Mouse (Mus musculus): ENCODE measurements around the gene Sec1. TPM values are rescaled to one million over a fixed set of nuclear protein-coding genes. Genes with fewer than 3 reads are reported as not detected.
"Not testable (repeated sequence)": the region's sequence is repeated elsewhere in the genome, so short reads cannot be mapped to it uniquely, and the experiment has no call there.

Gene Sec1
- total RNA-seq, 1 experiment = 4.5 TPM

DNA sequence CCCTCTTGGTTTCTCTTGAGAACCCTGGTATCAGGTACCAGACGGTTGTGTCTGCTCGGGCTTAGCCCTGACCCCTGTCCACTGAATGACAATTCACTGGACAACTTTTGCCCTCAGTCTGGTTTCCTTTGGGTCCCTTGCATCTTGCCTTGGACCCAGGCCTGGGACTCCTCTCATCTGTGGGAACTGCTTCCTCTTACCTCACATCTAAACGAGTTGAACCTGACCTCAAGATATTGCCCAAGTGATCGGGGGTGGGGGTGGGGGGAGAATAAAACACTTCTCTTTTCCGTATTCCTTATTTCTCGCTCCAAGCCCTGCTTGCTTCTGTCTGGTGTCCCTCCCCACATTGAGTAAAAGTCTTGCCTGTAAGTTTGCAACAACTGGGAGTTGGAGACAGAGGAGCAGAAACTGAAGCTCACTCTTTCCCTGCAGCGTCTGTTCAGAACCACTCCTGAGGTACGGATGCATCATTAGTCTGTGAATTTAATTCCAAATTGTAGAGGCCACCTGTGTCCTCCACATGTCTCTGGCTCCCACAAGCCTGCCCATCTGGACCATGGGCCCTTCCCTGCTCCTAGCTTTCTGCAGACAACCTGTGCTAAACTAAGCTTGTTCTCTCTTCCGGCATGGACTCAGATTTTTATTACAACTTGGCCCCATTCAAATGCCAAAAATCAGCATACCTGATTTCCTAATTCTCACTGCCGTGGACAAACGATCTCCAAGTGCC is 33.3 kb downstream of the Sec1 start:
- DNase-seq (ENCODE audit: low read depth, low spot score) = no peak

DNA sequence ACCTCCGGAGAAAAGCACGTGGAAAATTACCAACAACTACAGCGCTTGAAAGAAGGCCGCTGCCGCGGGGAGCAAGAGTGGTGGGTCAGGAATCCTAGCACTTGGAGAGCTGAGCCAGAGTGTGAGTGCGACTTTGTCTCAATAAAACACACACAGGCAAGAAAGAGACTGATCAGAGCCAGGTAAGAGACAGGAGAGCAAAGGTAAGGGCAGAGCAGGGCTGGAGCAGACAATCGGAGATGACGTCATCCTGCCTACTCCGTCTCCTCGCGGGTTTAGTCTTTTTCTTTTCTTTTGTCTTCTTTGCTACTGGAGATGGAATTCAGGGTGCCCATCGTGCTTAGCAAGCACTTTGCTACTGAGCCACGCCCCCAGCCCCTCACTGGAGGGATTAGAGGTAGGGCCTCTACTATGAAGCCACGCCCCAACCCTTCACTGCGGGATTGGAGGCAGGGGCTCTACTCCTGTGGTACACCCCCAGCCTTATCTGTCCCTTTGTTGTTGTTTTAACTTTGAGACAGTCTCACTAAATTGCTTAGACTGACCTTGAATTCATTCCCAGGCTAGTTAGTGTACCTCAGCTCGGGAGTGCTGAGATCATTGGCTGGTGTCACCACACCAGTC is 39.7 kb downstream of the Sec1 start:
- in situ Hi-C loops (cut with MboI; ENCODE audit: low sequenced_read_pairs in 2 of 2, unreplicated experiment in 2 of 2) = no loop called here
- Histone ChIP-seq H3K4me3 (ENCODE audit: insufficient read depth in 1 of 2, low read depth in 1 of 2, low read length in 2 of 2, poor library complexity in 1 of 2, severe bottlenecking in 1 of 2) (no peak overlapping the region), H3K9me3 (ENCODE audit: control insufficient read depth, insufficient read depth, low read depth, low read length) (peaks cover 7% of the 10 kb centered on the region), H3K27ac (ENCODE audit: insufficient read depth, low read depth, low read length, poor library complexity, severe bottlenecking) (no peak overlapping the region; the same call in 1 of the 2 replicates), H3K36me3 (ENCODE audit: control insufficient read depth, insufficient read depth, low read length, poor library complexity, severe bottlenecking) (no peaks in the 10 kb centered on the region; the same call in 1 of the 2 replicates), H3K4me1 (ENCODE audit: control insufficient read depth in 2 of 2, insufficient read depth in 2 of 2, low read length in 2 of 2, poor library complexity in 1 of 2) (peaks cover 0 to 11% of the 10 kb centered on the region in 2 experiments; a peak in 1 of 4 replicates), H3K9ac (ENCODE audit: insufficient read depth, low read depth, low read length, poor library complexity, severe bottlenecking) (peak overlapping the region; percentile 38; the same call in 1 of the 2 replicates)
- DNase-seq (ENCODE audit: low read depth, low spot score) = no peak
- TF ChIP-seq MAFK (IDR thresholded peaks at IDR 0.05; ENCODE audit: insufficient read depth, low read depth, low read length) (peak; percentile 55; the same call in 1 of the 2 replicates), ZC3H11A (IDR thresholded peaks at IDR 0.05; ENCODE audit: borderline replicate concordance, low read depth, low read length) (no peak)

More for the DNA sequence above, 33.3 kb downstream of the Sec1 start:
- in situ Hi-C loops (cut with MboI; ENCODE audit: low sequenced_read_pairs in 2 of 2, unreplicated experiment in 2 of 2) = no loop called here
- H3K9me3 ChIP-seq (ENCODE audit: control insufficient read depth, insufficient read depth, low read depth, low read length) = peaks cover 13% of the 10 kb centered on the region
- H3K27ac ChIP-seq (ENCODE audit: insufficient read depth, low read depth, low read length, poor library complexity, severe bottlenecking) = peak overlapping the region; percentile 13; the same call in 1 of the 2 replicates
- no peak overlapping the region for H3K9ac ChIP-seq (ENCODE audit: insufficient read depth, low read depth, low read length, poor library complexity, severe bottlenecking)
- H3K36me3 ChIP-seq (ENCODE audit: control insufficient read depth, insufficient read depth, low read length, poor library complexity, severe bottlenecking) = no peaks in the 10 kb centered on the region; the same call in 1 of the 2 replicates
- H3K4me1 ChIP-seq (ENCODE audit: control insufficient read depth in 2 of 2, insufficient read depth in 2 of 2, low read length in 2 of 2, poor library complexity in 1 of 2) = peaks cover 2 to 14% of the 10 kb centered on the region in 2 experiments; a peak in 2 of 4 replicates
- TF ChIP-seq ZC3H11A (IDR thresholded peaks at IDR 0.05; ENCODE audit: borderline replicate concordance, low read depth, low read length) = no peak
- no peak for TF ChIP-seq ZNF384 (IDR thresholded peaks at IDR 0.05; ENCODE audit: low read depth, low read length)
- TF ChIP-seq CHD2 (IDR thresholded peaks at IDR 0.05; ENCODE audit: low read depth, low read length) = no peak
- TF ChIP-seq HCFC1 (IDR thresholded peaks at IDR 0.05; ENCODE audit: borderline replicate concordance, insufficient read depth, low read length) = no peak
- TF ChIP-seq MAFK (IDR thresholded peaks at IDR 0.05; ENCODE audit: insufficient read depth, low read depth, low read length) = no peak
- H3K4me3 ChIP-seq (ENCODE audit: insufficient read depth in 1 of 2, low read depth in 1 of 2, low read length in 2 of 2, poor library complexity in 1 of 2, severe bottlenecking in 1 of 2) = no peak overlapping the region

DNA sequence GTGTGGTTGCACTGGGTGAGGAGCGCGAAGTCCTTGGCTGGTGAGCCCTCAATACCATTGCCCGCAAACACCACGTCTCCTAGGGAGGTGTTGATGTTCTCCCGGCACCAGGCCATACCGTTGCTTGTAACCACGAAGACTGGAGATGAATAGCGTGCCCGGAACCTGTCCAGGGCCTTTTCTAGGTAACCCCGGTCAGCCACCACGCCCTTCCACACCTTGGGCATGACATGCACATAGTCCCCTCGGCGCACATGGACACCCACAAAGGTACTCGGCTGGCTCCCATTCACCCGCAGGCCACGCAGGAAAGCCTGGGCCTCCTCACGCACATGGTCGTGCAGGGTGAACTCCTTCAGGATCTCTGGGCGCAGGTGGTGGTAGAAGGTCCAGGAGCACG is 43.7 kb downstream of the Sec1 start:
- DNase-seq (ENCODE audit: low read depth, low spot score); H3K36me3 ChIP-seq (ENCODE audit: control insufficient read depth, insufficient read depth, low read length, poor library complexity, severe bottlenecking); H3K4me3 ChIP-seq (ENCODE audit: insufficient read depth in 1 of 2, low read depth in 1 of 2, low read length in 2 of 2, poor library complexity in 1 of 2, severe bottlenecking in 1 of 2); H3K4me1 ChIP-seq (ENCODE audit: control insufficient read depth in 2 of 2, insufficient read depth in 2 of 2, low read length in 2 of 2, poor library complexity in 1 of 2); H3K9ac ChIP-seq (ENCODE audit: insufficient read depth, low read depth, low read length, poor library complexity, severe bottlenecking); H3K27ac ChIP-seq (ENCODE audit: insufficient read depth, low read depth, low read length, poor library complexity, severe bottlenecking); in situ Hi-C loops (cut with MboI; ENCODE audit: low sequenced_read_pairs in 2 of 2, unreplicated experiment in 2 of 2); H3K9me3 ChIP-seq (ENCODE audit: control insufficient read depth, insufficient read depth, low read depth, low read length): not testable (repeated sequence)

DNA sequence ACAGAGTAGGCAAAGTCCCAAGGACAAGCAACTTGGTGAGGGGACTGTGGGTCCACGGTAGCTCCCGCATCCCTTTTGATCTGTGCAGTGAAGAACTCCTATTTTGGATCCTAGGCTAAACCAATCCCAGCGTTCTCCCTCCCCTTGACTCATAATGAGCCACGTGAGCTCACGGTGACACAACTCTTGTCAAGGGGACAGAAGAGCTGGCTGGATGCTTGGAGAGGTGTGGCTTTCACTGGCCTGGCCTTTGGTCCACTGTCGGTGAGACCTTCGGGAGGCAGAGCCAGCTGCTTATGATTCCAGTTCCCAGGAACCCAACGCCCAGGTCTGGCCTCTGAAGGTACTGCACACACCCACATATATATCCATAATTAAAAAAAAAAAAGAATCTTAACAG is 44.9 kb downstream of the Sec1 start:
- H3K4me1 ChIP-seq (ENCODE audit: control insufficient read depth in 2 of 2, insufficient read depth in 2 of 2, low read length in 2 of 2, poor library complexity in 1 of 2) = peaks cover 0 to 10% of the 10 kb centered on the region in 2 experiments; a peak in 1 of 4 replicates
- in situ Hi-C loops (cut with MboI; ENCODE audit: low sequenced_read_pairs in 2 of 2, unreplicated experiment in 2 of 2) = no loop called here
- no peak overlapping the region for H3K9ac ChIP-seq (ENCODE audit: insufficient read depth, low read depth, low read length, poor library complexity, severe bottlenecking)
- no peaks in the 10 kb centered on the region for H3K36me3 ChIP-seq (ENCODE audit: control insufficient read depth, insufficient read depth, low read length, poor library complexity, severe bottlenecking)
- DNase-seq (ENCODE audit: low read depth, low spot score) = no peak
- no peak overlapping the region for H3K27ac ChIP-seq (ENCODE audit: insufficient read depth, low read depth, low read length, poor library complexity, severe bottlenecking)
- no peaks in the 10 kb centered on the region for H3K9me3 ChIP-seq (ENCODE audit: control insufficient read depth, insufficient read depth, low read depth, low read length)
- no peak overlapping the region for H3K4me3 ChIP-seq (ENCODE audit: insufficient read depth in 1 of 2, low read depth in 1 of 2, low read length in 2 of 2, poor library complexity in 1 of 2, severe bottlenecking in 1 of 2)
- TF ChIP-seq ZC3H11A (IDR thresholded peaks at IDR 0.05; ENCODE audit: borderline replicate concordance, low read depth, low read length) = no peak
- TF ChIP-seq CHD2 (IDR thresholded peaks at IDR 0.05; ENCODE audit: low read depth, low read length) = no peak
- no peak for TF ChIP-seq MAFK (IDR thresholded peaks at IDR 0.05; ENCODE audit: insufficient read depth, low read depth, low read length)
- no peak for TF ChIP-seq ZNF384 (IDR thresholded peaks at IDR 0.05; ENCODE audit: low read depth, low read length)
